Mouse (Mus musculus): ENCODE results near the gene Lrrc7.
A peak's percentile ranks its signal among the peaks of the same experiment; 100 is the strongest.

Lrrc7 gene

DNA sequence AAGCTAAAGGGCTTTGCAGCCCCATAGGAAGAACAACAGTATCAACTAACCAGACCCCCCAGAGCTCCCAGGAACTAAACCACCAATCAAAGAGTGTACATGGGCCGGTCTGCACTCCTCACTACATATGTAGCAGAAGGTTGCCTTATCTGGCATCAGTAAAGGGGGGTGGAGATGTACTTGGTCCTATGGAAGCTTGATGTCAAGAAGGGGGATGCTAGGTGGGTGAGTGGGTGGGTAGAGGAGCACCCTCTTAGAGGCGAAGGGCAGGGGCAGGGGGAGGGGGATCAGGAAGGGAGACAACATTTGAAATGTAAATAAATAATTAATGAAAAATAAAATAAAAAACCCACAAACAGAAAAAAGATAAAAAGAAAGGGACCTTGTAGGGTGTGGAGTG, 496.8 kb downstream of the Lrrc7 start:
- DNase-seq: no peak

DNA sequence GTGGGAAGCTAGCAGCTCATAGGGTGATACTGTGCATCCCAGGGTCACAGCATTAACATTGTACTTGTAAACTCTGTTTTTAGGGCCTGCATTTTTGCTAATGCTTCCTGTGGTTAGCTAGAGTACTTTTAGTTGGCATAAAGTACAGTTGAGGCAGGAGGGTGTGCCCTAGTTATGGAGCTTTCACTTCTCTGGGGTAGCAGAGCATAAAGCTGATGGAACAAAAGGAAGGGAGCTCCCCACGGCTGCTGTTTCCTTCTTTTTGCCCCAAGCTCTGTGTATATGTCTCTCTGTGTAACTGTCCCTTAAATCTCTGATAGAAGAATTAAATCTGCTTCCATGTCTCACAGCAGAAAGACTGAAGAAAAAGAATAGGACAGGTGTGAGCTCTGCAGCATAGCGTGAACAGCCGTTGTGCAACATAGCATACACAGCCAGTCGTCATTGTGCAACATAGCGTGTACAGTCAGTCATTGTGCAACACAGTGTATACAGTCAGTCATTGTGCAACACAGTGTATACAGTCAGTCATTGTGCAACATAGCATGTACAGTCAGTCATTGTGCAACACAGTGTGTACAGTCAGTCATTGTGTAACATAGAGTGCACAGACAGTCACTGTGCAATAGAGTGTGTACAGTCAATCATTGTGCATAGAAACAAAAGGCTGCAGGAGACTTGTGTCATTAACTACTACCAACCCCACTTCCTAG, 500.1 kb downstream of the Lrrc7 start:
- DNase-seq: no peak

DNA sequence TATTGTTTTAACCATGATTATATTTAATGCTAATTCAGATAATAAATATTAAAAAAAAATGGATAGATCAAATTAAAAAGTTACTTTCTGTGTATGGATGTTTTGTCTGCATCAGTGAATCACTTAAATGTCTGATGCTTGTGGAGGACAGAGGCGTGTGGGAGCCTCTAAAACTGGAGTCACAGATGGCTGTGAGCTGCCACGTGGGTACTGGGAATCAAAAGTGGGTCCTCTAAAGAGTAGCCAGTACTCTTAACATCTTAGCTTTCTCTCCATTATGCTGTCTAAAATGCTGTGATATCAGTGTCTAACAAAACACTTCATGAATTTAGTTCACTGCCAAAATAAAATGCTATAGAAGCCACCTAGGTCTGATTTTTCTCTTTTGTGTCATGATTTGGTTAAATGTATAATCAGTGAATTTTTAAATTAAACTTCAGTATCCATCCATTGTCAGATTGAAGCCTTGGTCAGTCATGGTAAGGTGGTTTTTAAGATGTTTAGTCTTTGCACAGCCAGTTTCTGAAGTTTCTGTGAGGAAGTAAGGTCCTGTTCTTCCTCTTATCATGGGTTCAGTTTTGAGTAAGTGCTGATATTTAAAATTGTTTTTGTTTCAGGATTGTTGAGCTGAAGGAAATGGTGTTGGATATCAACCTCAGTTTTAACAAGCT, 501.3 kb downstream of the Lrrc7 start:
- DNase-seq: no peak

DNA sequence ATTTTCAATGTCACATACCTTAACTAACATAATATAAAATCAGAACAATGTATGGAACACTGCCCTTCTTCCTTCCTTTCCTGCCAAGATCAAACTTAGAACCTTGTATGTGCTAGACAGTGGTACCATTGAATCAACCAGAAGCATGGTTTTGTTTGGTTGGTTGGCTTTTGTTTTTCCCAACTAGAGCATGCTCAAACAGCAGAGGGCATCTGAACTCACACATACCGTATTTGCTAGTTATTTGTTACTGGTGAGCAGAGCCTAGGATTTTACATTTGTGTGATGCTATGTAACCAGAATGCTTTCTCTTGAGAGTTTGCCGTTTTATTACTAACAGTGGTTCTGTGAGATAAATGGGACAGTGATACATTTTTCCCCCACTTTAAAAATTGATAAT, 512.5 kb downstream of the Lrrc7 start:
- DNase-seq: no peak

DNA sequence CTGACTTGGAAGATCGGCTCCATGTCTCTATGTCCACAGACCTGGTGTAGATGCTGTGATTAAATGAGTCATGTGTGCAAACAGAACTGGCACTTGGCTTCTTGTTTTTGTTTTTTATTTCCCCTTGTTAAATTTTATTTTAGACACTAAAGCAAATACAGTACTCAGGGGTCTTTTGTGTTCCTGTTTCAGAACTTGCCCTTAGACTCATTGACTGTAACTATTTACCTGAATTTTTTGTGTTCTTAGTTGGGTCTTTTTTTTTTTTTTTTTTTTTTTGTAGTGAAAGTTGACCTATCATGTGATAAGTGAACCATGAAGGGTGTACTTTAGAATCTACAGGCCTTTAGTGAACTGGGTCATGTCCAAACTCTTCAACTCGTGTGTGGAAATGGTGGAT, 521.3 kb downstream of the Lrrc7 start:
- DNase-seq: no peak

DNA sequence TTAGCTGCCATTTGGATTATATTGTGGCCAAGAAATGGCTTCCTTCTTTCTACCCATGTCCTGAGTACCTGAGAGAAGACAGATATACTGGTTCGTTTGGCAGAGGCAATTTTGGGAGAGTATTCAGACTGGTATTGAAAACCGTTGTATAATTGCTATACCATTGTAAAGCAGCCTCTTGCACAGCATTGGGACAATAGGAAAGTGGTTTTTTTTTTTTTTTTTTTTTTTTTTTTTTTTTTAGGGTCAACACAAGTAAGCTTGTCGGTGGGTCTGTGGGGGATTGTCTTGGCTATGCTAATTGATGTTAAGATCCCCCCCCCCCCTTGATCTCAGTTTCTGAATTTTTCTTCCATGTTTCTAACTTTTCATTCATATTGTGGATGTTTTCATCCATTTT, 523.9 kb downstream of the Lrrc7 start:
- no peak for DNase-seq

DNA sequence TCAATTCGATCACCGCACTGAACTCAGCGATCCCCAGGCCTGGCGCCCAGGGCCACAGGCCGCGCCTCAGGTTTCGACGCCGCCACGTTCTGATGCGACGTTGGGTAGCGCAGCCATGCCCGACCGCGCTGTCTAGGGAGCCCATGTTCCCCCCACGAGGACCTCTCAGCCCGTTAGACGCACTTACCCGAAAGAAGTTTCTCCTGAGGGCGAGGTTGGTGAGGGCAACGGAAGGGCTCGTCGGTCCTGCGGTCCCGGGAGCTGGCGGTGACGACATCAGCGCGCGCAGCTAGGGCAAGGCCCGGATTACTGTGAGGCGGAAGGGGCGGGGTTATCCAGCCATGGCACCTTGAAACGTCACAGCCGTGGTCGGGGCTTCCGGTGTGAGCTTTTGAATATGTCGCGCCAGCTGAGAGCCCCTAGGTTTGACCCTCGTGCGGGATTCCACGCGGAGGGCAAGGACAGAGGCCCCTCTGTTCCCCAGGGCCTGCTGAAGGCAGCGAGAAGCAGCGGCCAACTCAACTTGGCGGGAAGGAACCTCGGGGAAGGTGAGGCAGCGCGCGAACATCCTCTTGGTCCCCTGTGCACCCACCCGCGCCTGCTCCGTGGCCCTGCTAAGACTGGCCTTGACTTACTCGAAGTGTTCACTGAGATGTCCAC, 525.6 kb downstream of the Lrrc7 start, which contains the start of the genes Srsf11 and Lrrc40:
Gene Srsf11 (minus strand): TSS at position 311 of the 660 bp plus-strand sequence.
Gene Lrrc40 (plus strand): TSS at position 334 of the 660 bp plus-strand sequence.
- peak; percentile 93 for DNase-seq

DNA sequence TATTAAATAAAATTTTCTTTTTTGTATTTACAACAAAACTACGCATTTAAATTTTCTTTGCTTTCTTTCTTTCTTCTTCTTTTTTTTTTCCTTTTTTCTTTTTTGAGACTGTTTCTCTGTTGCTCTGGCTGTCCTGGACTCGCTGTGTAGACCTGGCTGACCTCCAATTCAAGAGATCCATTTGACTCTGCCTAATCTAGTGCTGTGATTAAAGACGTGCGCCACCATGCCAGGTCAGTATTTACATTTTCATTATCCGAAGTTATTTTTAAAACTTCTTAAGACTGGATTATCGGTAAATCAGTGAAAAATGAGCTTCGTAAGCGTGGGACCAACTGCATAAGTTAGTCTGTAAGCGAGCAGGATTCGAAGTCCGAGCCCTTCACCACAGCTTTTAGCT, 526.2 kb downstream of the Lrrc7 start:
- no peak for DNase-seq
